Mouse (Mus musculus) G1E (cell line): ENCODE results near the gene Tex264. TPM values are rescaled to one million over a fixed set of nuclear protein-coding genes. Genes with fewer than 3 reads are reported as not detected.

ENCODE experiments used
- ATAC-seq: 2 replicates; pipeline ENCODE4 v1.8.0; 2016; ENCODE audit warnings: mild to moderate bottlenecking; ENCODE audit not compliant: insufficient number of reproducible peaks, poor library complexity, low FRiP score, severe bottlenecking; ENCODE audit errors: extremely low read depth
- DNase-seq: peaks from one replicate; pipeline ENCODE4 v3.0.0; 2012; ENCODE audit warnings: low spot score
- H3K27me3 ChIP-seq: 2 replicates; pipeline ENCODE4 v1.6.1; 2012; ENCODE audit warnings: mild to moderate bottlenecking, low read length, inconsistent platforms; ENCODE audit not compliant: insufficient read depth
- H3K36me3 ChIP-seq: replicated peaks from 2 replicates; pipeline ENCODE3; 2012; ENCODE audit warnings: mild to moderate bottlenecking, inconsistent platforms
- H3K4me1 ChIP-seq: 2 replicates; pipeline ENCODE4 v1.6.1; 2012; ENCODE audit warnings: low read depth, low read length, inconsistent platforms, mixed read lengths; ENCODE audit not compliant: insufficient read depth
- H3K4me3 ChIP-seq: 2 replicates; pipeline ENCODE4 v1.5.1; 2012; ENCODE audit warnings: low read depth, mild to moderate bottlenecking, inconsistent platforms, low read length, moderate library complexity, mixed read lengths
- H3K9me3 ChIP-seq: replicated peaks from 2 replicates; pipeline ENCODE4 v1.6.1; 2012; ENCODE audit warnings: inconsistent platforms
- CTCF ChIP-seq: IDR thresholded peaks from 2 replicates; pipeline ENCODE4 v1.5.1; 2012; ENCODE audit warnings: low read depth, low read length, inconsistent platforms, mixed read lengths
- GATA1 ChIP-seq: IDR thresholded peaks from 2 replicates; pipeline ENCODE4 v1.6.1; 2012; ENCODE audit warnings: borderline replicate concordance, low read length, inconsistent platforms, mixed read lengths
- GATA2 ChIP-seq: IDR thresholded peaks from 2 replicates; pipeline ENCODE4 v1.6.1; 2012; ENCODE audit warnings: low read depth, low read length, inconsistent platforms, borderline replicate concordance
- POLR2AphosphoS5 ChIP-seq: IDR thresholded peaks from 2 replicates; pipeline ENCODE4 v1.6.1; 2012; ENCODE audit warnings: low read depth, low read length, inconsistent platforms; ENCODE audit not compliant: insufficient replicate concordance
- TAL1 ChIP-seq: conservative IDR thresholded peaks from 2 replicates; pipeline ENCODE4 v1.6.1; 2012; ENCODE audit warnings: low read depth, low read length, inconsistent platforms, mixed read lengths
- polyA plus RNA-seq: library from polyadenylated mRNA; stranded (reverse); fragments of >175 nt; gene quantifications from 2 replicates; pipeline ENCODE4 v1.2.3, GENCODE M21; 2012
- total RNA-seq, 2 experiments: library from RNA; stranded (forward) in 1 of 2; stranded (reverse) in 1 of 2; fragments of 200-1000 nt in 1 of 2; fragments of >200 nt in 1 of 2; fragmentation: Nextera tagmentation in 1 of 2; gene quantifications; 2 replicates each; pipeline ENCODE4 v1.2.3; 2014 to 2017

The Tex264 gene
- total and polyA plus RNA-seq, 3 experiments = 39.1 to 52.3 (median 39.7) TPM

GRCm38 (mm10) chr9:106716232-106716631, 30.5 kb upstream of the Tex264 start:
- H3K27me3 ChIP-seq = no peaks in the 10 kb centered on the region
- no peak for DNase-seq
- ATAC-seq = no peak
- H3K4me1 ChIP-seq = no peaks in the 10 kb centered on the region; the same call in 1 of the 2 replicates
- H3K36me3 ChIP-seq = peaks cover 92% of the 10 kb centered on the region
- H3K4me3 ChIP-seq = no peak overlapping the region
- H3K9me3 ChIP-seq = no peaks in the 10 kb centered on the region
- TF ChIP-seq GATA1 (no peak), GATA2 (no peak), CTCF (no peak), POLR2AphosphoS5 (no peak), TAL1 (no peak)

DNA sequence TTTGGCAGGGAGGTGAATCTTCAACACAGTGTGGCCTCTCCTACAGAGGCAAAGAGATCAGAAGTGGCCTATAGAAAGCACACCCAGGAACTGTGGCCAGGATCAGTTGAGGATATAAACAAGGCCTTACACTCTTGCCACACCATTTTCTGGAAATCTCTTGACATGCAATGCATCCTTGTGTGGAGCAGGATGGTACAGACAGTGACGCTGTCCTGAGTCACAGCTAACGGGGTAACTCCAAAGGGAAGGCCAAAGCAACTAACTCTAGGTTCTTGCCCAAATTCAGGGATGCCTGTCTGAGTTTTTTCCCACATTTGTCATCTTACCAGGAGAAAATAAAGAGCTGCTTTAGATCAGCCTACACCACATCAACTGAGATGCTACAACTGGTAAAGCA, 26.7 kb upstream of the Tex264 start:
- TF ChIP-seq CTCF (no peak), GATA2 (no peak), GATA1 (no peak), TAL1 (no peak), POLR2AphosphoS5 (no peak)
- Histone ChIP-seq H3K4me1 (no peaks in the 10 kb centered on the region), H3K4me3 (no peak overlapping the region), H3K36me3 (peaks cover 86% of the 10 kb centered on the region), H3K9me3 (no peaks in the 10 kb centered on the region), H3K27me3 (no peaks in the 10 kb centered on the region)
- ATAC-seq (no peak), DNase-seq (no peak)

DNA sequence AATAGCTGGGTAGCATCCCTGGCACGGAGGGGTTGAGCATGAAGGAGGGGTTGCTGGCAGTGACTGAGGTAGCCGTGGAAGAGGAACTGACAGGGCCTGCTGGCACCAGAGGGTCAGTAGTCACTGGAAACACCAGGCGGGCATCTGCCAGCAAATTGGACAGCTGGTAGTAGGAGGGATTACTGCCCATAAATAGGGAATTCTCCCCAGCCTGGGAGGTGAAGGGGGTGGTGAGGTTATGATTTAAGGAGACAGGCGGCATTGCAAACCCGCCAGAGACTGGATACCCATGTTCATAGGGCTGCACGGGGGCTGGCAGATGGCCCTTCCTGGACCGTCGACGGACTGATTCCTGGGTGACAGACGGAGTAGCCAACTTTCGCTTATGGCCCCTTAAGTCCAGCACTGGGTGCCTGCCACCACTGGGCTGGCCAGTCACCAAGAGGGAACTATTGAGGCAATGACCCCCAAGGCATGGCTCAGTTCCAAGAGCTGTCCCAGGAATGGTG, 7.3 kb upstream of the Tex264 start:
- H3K9me3 ChIP-seq = no peaks in the 10 kb centered on the region
- DNase-seq (no peak), ATAC-seq (no peak)
- H3K4me1 ChIP-seq = no peaks in the 10 kb centered on the region
- H3K4me3 ChIP-seq = no peak overlapping the region
- H3K36me3 ChIP-seq = peaks cover 77% of the 10 kb centered on the region
- H3K27me3 ChIP-seq = no peaks in the 10 kb centered on the region
- TF ChIP-seq GATA2 (no peak), TAL1 (no peak), CTCF (no peak), POLR2AphosphoS5 (no peak), GATA1 (no peak)

DNA sequence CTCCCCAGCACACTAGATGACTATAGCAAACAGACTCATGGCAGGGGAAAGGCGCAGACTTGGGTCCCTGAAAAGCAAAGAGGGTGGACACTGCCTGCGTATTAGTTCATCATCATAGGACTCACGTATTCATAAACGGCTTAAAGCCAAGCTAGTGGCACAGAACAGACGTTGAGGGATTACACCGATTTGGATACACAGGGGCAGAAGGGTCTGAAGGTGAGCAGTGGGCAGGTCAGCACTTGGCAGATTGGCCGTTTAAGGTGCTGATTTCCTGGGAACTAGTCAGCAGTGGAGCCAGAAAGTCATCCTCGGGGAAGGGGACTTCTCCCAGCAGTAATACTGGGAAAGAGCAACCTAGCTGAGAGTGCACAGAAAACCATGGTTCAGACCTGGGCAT, 3.1 kb upstream of the Tex264 start:
- Histone ChIP-seq H3K27me3 (no peaks in the 10 kb centered on the region), H3K4me1 (peaks cover 32% of the 10 kb centered on the region), H3K4me3 (no peak overlapping the region), H3K9me3 (no peaks in the 10 kb centered on the region), H3K36me3 (peaks cover 54% of the 10 kb centered on the region)
- no peak for ATAC-seq
- DNase-seq = no peak
- TF ChIP-seq CTCF = no peak
- TF ChIP-seq POLR2AphosphoS5 = no peak
- no peak for TF ChIP-seq TAL1
- no peak for TF ChIP-seq GATA1
- no peak for TF ChIP-seq GATA2

- H3K4me1 ChIP-seq = peaks cover 32% of the 10 kb centered on the region
Measured at GRCm38 (mm10) chr9:106686983-106687650, 1.4 kb upstream of the Tex264 start.

DNA sequence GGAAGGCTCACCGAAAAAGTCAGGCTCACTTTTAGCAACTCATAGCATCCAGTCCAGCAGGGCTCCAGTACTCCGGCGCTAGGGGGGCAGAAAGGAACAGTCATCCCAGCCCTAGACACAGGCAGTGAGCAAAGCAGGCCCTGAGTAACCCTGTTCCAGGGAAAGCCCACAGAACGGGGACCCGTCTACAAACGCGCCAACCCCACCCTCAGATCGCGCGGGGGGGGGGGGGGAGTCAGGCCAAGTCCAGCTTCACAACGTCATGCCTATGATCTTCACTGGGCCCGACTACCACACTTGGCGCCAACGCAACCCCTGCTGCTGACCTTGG, 844 bp downstream of the Tex264 start:
- Histone ChIP-seq H3K4me3 (peak overlapping the region; percentile 77), H3K27me3 (no peaks in the 10 kb centered on the region), H3K4me1 (peaks cover 34% of the 10 kb centered on the region), H3K9me3 (no peaks in the 10 kb centered on the region), H3K36me3 (peaks cover 49% of the 10 kb centered on the region)
- ATAC-seq (0 out of 2 replicates have a peak, but pooled peaks have one; percentile 18), DNase-seq (peak; percentile 29)
- TF ChIP-seq POLR2AphosphoS5 (no peak), TAL1 (no peak), GATA2 (no peak), CTCF (no peak), GATA1 (no peak)

More at GRCm38 (mm10) chr9:106686983-106687650, 1.4 kb upstream of the Tex264 start:
- no peak overlapping the region for H3K4me3 ChIP-seq
- H3K27me3 ChIP-seq = no peaks in the 10 kb centered on the region
- TF ChIP-seq POLR2AphosphoS5 (no peak), TAL1 (no peak), GATA2 (no peak), CTCF (peak; percentile 93)
- H3K36me3 ChIP-seq = peaks cover 48% of the 10 kb centered on the region
- peak; percentile 63 for DNase-seq
- 0 out of 2 replicates have a peak, but pooled peaks have one; percentile 23 for ATAC-seq
- no peaks in the 10 kb centered on the region for H3K9me3 ChIP-seq
